Mouse (Mus musculus): ENCODE measurements around the gene Smarcc2.
A peak's percentile ranks its signal among the peaks of the same experiment; 100 is the strongest.

The Smarcc2 gene

DNA sequence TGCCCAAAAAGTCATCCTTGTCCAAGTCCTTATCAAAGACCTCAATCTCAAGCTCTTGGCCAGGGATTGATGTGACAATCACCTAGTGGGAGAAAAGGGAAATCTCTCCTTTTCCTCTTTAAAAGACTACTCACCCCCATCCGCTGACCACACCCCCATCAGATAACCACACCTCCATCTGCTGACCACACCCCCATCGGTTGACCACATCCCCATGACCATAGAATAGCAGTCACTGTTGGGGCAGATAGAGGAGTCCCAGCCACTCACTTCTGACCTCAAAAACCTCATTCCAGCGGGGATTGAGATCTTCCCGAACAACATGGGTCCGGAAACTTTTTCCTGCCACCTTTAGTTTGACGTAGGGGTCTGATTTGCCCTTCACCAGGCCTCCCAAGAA, 57.6 kb downstream of the Smarcc2 start:
- no peak for DNase-seq (ENCODE audit: low spot score)

DNA sequence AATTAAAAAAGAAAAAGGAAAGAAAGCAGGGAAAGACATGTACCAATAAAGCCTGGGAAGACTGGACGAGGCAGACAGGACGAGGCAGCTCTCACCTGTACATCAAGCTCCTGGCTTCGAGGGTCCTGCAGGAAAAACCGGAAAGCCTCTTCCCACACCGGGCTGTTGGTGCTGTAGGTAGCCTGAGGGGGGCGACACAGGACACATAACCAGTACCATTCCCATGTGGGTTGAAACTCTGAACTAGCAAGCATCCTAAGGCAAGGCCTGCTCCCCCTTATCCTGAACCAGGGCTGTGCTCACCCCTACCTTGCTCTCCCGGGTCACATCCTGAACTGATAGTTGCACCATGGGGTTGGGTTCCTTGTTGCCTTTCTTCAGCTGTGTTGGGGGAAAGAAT, 59.8 kb downstream of the Smarcc2 start:
- peak; percentile 53 for DNase-seq (ENCODE audit: low spot score)

DNA sequence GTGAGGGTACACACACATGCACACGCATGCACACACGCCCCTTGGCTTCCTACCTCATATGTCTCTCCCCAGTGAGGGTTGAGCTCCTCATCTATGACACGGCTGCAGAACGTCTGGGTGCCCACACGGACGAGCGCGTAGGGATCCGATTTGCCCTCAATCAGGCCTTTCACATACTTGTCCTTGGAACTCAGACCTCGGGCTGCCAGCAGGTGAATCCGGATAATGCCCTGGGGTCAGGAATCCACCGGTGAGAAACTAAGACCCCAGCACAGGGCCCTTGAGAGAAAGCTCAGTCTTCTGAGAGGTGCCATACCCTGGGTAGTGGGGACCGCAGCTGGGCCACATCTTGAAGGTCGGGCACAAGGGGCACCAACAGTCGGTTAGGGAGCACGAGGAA, 61.5 kb downstream of the Smarcc2 start:
- DNase-seq (ENCODE audit: low spot score) = no peak

DNA sequence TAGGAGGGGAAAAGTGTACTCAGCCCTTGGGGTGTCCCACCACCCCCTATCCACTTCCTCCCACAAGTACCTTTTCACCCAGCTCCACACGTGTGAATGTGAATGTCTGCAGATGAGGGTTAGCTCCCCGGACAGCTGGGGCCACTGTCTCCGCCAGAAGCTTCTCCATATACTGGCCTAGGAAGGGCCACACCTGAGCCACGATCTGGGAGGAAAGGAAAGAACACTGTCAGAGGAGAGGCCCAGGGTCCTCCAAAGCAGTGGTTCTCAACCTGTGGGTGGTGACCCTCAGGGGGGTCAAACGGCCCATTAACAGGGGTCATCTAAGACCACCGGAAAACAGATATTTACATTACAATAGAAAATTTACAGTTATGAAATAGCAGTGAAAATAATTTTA, 63.3 kb downstream of the Smarcc2 start:
- DNase-seq (ENCODE audit: low spot score) = no peak

DNA sequence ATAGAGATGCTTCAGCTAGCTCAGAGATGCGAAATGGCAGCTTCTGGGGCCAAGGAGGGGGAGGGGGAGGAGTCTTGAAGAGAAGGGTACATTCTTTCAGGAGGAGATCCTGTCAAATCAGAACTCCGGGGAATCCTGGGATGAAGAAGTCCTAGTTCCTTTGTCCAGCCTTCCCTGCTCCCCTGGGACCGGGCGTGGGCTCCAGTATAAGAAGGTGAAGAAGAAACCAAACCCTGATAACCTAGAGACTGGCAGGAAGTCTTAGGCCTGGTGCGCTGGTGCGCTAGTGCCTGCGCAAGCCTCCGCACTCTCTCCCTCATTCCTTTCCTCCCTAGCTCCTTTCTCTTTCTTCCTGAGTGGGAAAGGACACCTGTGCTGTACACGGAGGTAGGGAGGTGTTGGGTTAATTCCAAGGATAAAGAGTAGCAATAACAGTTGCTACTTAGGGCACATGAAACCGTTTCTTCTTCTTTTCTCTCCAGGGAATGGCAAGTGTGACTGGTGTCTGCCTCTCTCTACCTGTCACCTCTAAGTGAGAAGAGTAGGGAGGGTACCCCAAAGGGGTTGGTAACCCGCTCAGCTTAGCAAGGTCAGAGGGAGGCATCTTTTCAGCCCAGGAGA, 65.2 kb downstream of the Smarcc2 start:
- no peak for DNase-seq (ENCODE audit: low spot score)

DNA sequence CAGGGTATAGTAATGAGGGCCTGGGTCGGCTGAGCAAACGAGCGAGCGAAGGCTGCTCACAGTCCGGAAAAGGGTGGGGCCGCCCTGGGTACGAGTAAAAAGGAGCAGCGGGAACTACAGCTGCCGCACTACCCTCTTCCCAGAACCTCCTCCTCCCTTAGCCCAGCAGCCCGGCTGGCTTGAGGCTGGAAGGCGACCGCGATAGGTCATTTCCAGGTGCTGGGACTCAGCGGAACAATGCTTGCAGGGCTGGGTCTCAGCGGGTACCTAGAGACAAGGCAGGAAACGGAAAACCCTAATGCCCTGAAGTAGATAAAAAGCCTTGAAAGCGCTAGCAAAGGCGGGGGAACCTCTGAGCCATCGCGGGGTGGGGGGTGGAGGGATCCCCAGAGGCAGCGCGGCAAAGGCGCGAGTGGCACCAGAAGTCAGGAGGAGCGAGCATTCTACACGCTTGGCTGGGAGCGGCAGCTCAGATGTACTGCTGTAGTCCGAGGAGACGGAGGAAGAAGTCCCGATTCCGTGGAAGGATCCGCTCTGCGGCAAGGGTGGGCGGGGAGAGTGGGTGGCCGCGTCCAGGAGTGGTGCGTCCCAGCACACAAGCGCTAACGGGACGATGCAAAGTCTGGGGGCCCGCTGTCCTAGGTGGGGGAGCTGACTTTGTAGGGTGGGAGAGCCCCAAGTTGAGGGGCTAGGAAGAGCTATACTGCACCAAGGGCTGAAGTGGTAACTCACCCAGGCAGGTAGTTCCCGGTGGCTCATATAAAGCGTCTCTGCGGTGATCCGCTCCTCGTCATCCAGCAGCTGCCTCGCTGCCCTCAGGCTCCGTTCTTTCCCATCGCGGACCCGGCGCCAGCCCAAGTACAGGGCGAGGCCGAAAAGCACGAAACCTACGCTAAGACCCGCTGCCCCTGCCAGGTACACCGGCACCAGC, 65.9 kb downstream of the Smarcc2 start:
- DNase-seq (ENCODE audit: low spot score) = no peak

GRCm38 (mm10) chr10:128525671-128526308, 66.7 kb downstream of the Smarcc2 start, which contains the start of gene Esyt1:
Esyt1 (minus strand) TSS chr10:128525871.
- DNase-seq (ENCODE audit: low spot score) = peak; percentile 93

GRCm38 (mm10) chr10:128526366-128527356, 67.6 kb downstream of the Smarcc2 start:
- DNase-seq (ENCODE audit: low spot score) = no peak

GRCm38 (mm10) chr10:128535206-128535605, 76.2 kb downstream of the Smarcc2 start:
- no peak for DNase-seq (ENCODE audit: low spot score)

- DNase-seq (ENCODE audit: low spot score) = no peak
Observed at GRCm38 (mm10) chr10:128535624-128536265, 76.7 kb downstream of the Smarcc2 start.

- peak; percentile 94 for DNase-seq (ENCODE audit: low spot score)
Observed at GRCm38 (mm10) chr10:128536266-128536940, 77.4 kb downstream of the Smarcc2 start.

GRCm38 (mm10) chr10:128538340-128538870, 79.4 kb downstream of the Smarcc2 start:
- DNase-seq (ENCODE audit: low spot score) = no peak

All from layer of hippocampus, adult 11-12 months (tissue).